Mouse (Mus musculus) intestine, embryonic 14.5 days (tissue): ENCODE measurements around the gene Cntln. TPM values are rescaled to one million over a fixed set of nuclear protein-coding genes. Genes with fewer than 3 reads are reported as not detected.

Source experiments
- ATAC-seq: fragments of 200-750 bp; cut with Nextera tagmentation; replicated peaks from 2 replicates; pipeline ENCODE4 v1.8.0; 2017; ENCODE audit warnings: low read depth, moderate number of reproducible peaks, moderate TSS enrichment, moderate library complexity; ENCODE audit not compliant: low FRiP score, low TSS enrichment
- DNase-seq: peaks from one replicate; pipeline ENCODE4 v3.0.0-alpha.2; 2018; ENCODE audit warnings: low spot score
- H3K27ac ChIP-seq: fragments of 300-500 bp; sonication (generic); 2 replicates; pipeline ENCODE4 v1.5.1; 2014; ENCODE audit warnings: low read depth, mild to moderate bottlenecking, control low read depth
- H3K27me3 ChIP-seq: fragments of 300-500 bp; sonication (generic); replicated peaks from 2 replicates; pipeline ENCODE4 v1.6.1; 2014; ENCODE audit warnings: low read length, control low read depth; ENCODE audit not compliant: control insufficient read depth, insufficient read depth
- H3K36me3 ChIP-seq: fragments of 300-500 bp; sonication (generic); 2 replicates; pipeline ENCODE4 v1.6.1; 2014; ENCODE audit warnings: low read length, control low read depth; ENCODE audit not compliant: control insufficient read depth, insufficient read depth
- H3K4me1 ChIP-seq: fragments of 300-500 bp; sonication (generic); replicated peaks from 2 replicates; pipeline ENCODE4 v1.6.1; 2014; ENCODE audit warnings: low read length, control low read depth, mixed read lengths; ENCODE audit not compliant: control insufficient read depth, insufficient read depth
- H3K4me2 ChIP-seq: fragments of 300-500 bp; sonication (generic); 2 replicates; pipeline ENCODE4 v1.6.1; 2014; ENCODE audit warnings: low read length
- H3K4me3 ChIP-seq: fragments of 300-500 bp; sonication (generic); 2 replicates; pipeline ENCODE4 v1.5.1; 2014; ENCODE audit warnings: low read depth, low read length, control low read depth, mixed read lengths
- H3K9ac ChIP-seq: fragments of 300-500 bp; sonication (generic); 2 replicates; pipeline ENCODE4 v1.6.1; 2014; ENCODE audit warnings: mild to moderate bottlenecking, low read length
- H3K9me3 ChIP-seq: fragments of 300-500 bp; sonication (generic); 2 replicates; pipeline ENCODE4 v1.6.1; 2016; ENCODE audit warnings: low read length, control low read depth; ENCODE audit not compliant: control insufficient read depth
- WGBS: fragments of 180-500 bp; shearing (Covaris S2); extraction: QIAGEN DNeasy Blood & Tissue Kit; methylation state at CpG from one replicate; pipeline ENCODE4 v1.1.7; 2014; 5-methylcytosine and 5-hydroxymethylcytosine counted together
- polyA plus RNA-seq: library from polyadenylated mRNA; unstranded; fragments of >200 nt; fragmentation: Nextera tagmentation; extraction: Ambion mirVana; gene quantifications from 2 replicates; pipeline ENCODE4 v1.2.1, GENCODE M21; 2014

Gene Cntln
- polyA plus RNA-seq, 1 experiment from 2014 or later: 9.2 TPM

GRCm38 (mm10) chr4:85005581-85005980, 121.5 kb downstream of the Cntln start:
- WGBS: 74% methylated on average over 6 of the region's 6 CpGs
- ATAC-seq (no peak), DNase-seq (no peak)
- Histone ChIP-seq H3K4me3 (no peak overlapping the region), H3K4me1 (no peaks in the 10 kb centered on the region), H3K9ac (no peak overlapping the region), H3K9me3 (no peaks in the 10 kb centered on the region), H3K27me3 (no peaks in the 10 kb centered on the region), H3K36me3 (no peaks in the 10 kb centered on the region), H3K27ac (no peak overlapping the region), H3K4me2 (no peak overlapping the region)

GRCm38 (mm10) chr4:85006789-85007188, 122.7 kb downstream of the Cntln start:
- 87% methylated on average over 3 of the region's 3 CpGs for WGBS
- Histone ChIP-seq H3K36me3 (no peaks in the 10 kb centered on the region), H3K27ac (no peak overlapping the region), H3K4me3 (no peak overlapping the region), H3K27me3 (no peaks in the 10 kb centered on the region), H3K9me3 (no peaks in the 10 kb centered on the region), H3K4me2 (no peak overlapping the region), H3K9ac (no peak overlapping the region), H3K4me1 (no peaks in the 10 kb centered on the region)
- DNase-seq (no peak), ATAC-seq (no peak)

- Histone ChIP-seq H3K9ac (no peak overlapping the region), H3K4me1 (no peaks in the 10 kb centered on the region), H3K4me3 (no peak overlapping the region), H3K27ac (no peak overlapping the region), H3K9me3 (no peaks in the 10 kb centered on the region), H3K27me3 (no peaks in the 10 kb centered on the region), H3K4me2 (no peak overlapping the region), H3K36me3 (no peaks in the 10 kb centered on the region)
- DNase-seq (no peak), ATAC-seq (no peak)
Measured at GRCm38 (mm10) chr4:85010846-85011245, 126.7 kb downstream of the Cntln start.

- Histone ChIP-seq H3K9me3 (no peaks in the 10 kb centered on the region), H3K9ac (no peak overlapping the region), H3K4me1 (no peaks in the 10 kb centered on the region), H3K27me3 (no peaks in the 10 kb centered on the region), H3K27ac (no peak overlapping the region), H3K36me3 (peaks cover 5% of the 10 kb centered on the region; the same call in 1 of the 2 replicates), H3K4me2 (no peak overlapping the region), H3K4me3 (no peak overlapping the region)
- 70% methylated on average over 2 of the region's 2 CpGs for WGBS
- DNase-seq (no peak), ATAC-seq (no peak)
Measured at GRCm38 (mm10) chr4:85045748-85046147, 161.6 kb downstream of the Cntln start.

GRCm38 (mm10) chr4:85049933-85050553, 165.9 kb downstream of the Cntln start:
- Histone ChIP-seq H3K4me2 (no peak overlapping the region), H3K9ac (no peak overlapping the region), H3K27ac (no peak overlapping the region), H3K27me3 (no peaks in the 10 kb centered on the region), H3K4me1 (no peaks in the 10 kb centered on the region), H3K36me3 (peaks cover 5% of the 10 kb centered on the region; the same call in 1 of the 2 replicates), H3K4me3 (no peak overlapping the region), H3K9me3 (no peaks in the 10 kb centered on the region)
- WGBS: 82% methylated on average over 8 of the region's 8 CpGs
- DNase-seq (no peak), ATAC-seq (no peak)

- H3K4me2 ChIP-seq: no peak overlapping the region
- 75% methylated on average over 1 of the region's 1 CpGs for WGBS
- H3K27me3 ChIP-seq: no peaks in the 10 kb centered on the region
- no peak overlapping the region for H3K9ac ChIP-seq
- no peaks in the 10 kb centered on the region for H3K9me3 ChIP-seq
- no peak overlapping the region for H3K27ac ChIP-seq
- DNase-seq (no peak), ATAC-seq (no peak)
- H3K4me3 ChIP-seq: no peak overlapping the region
- H3K4me1 ChIP-seq: no peaks in the 10 kb centered on the region
- H3K36me3 ChIP-seq: peaks cover 5% of the 10 kb centered on the region; the same call in 1 of the 2 replicates
Measured at GRCm38 (mm10) chr4:85054616-85055015, 170.5 kb downstream of the Cntln start.

- Histone ChIP-seq H3K27me3 (no peaks in the 10 kb centered on the region), H3K9me3 (no peaks in the 10 kb centered on the region), H3K4me1 (no peaks in the 10 kb centered on the region), H3K9ac (no peak overlapping the region), H3K27ac (no peak overlapping the region), H3K4me3 (no peak overlapping the region), H3K36me3 (no peaks in the 10 kb centered on the region), H3K4me2 (no peak overlapping the region)
- WGBS: 90% methylated on average over 2 of the region's 2 CpGs
- no peak for ATAC-seq
- no peak for DNase-seq
Measured at GRCm38 (mm10) chr4:85059598-85059997, 175.5 kb downstream of the Cntln start.

GRCm38 (mm10) chr4:85061676-85062075, 177.6 kb downstream of the Cntln start:
- Histone ChIP-seq H3K27me3 (no peaks in the 10 kb centered on the region), H3K4me3 (no peak overlapping the region), H3K4me2 (no peak overlapping the region), H3K36me3 (no peaks in the 10 kb centered on the region), H3K4me1 (no peaks in the 10 kb centered on the region), H3K9me3 (no peaks in the 10 kb centered on the region), H3K9ac (no peak overlapping the region), H3K27ac (no peak overlapping the region)
- ATAC-seq (no peak), DNase-seq (no peak)
- WGBS: 63% methylated on average over 2 of the region's 2 CpGs

- Histone ChIP-seq H3K36me3 (0 out of 2 replicates have a peak, but pooled peaks cover 4% of the 10 kb centered on the region), H3K9me3 (no peaks in the 10 kb centered on the region), H3K4me1 (no peaks in the 10 kb centered on the region), H3K27me3 (no peaks in the 10 kb centered on the region), H3K4me2 (no peak overlapping the region), H3K27ac (no peak overlapping the region), H3K9ac (no peak overlapping the region), H3K4me3 (no peak overlapping the region)
- WGBS: 81% methylated on average over 4 of the region's 4 CpGs
- ATAC-seq (no peak), DNase-seq (no peak)
Measured at GRCm38 (mm10) chr4:85096033-85096432, 211.9 kb downstream of the Cntln start.
